Mouse (Mus musculus): ENCODE measurements at regions not wholly inside any gene's neighbourhood (a gene's known extent, or its start where the extent isn't known, plus 50 kb on each side); places are given as distances from the start of the nearest gene placed in this dataset.
A peak's percentile ranks its signal among the peaks of the same experiment; 100 is the strongest.

GRCm38 (mm10) chr7:73222237-73222915, 152.9 kb upstream of the Rgma start:
- WGBS = 34% methylated on average over 4 of the region's 4 CpGs
- no peaks in the 10 kb centered on the region for H3K27me3 ChIP-seq (replicated peaks; ENCODE audit: insufficient read depth, low read length)
- H3K9ac ChIP-seq (replicated peaks; ENCODE audit: low read depth) = no peak overlapping the region
- H3K4me3 ChIP-seq (ENCODE audit: low read depth, low read length) = no peak overlapping the region
- H3K4me1 ChIP-seq (ENCODE audit: insufficient read depth, low read depth, low read length) = no peaks in the 10 kb centered on the region
- H3K27ac ChIP-seq (ENCODE audit: low read length) = no peak overlapping the region
- no peaks in the 10 kb centered on the region for H3K9me3 ChIP-seq (ENCODE audit: low read length)
- no peaks in the 10 kb centered on the region for H3K36me3 ChIP-seq (ENCODE audit: insufficient read depth, low read length)
- TF ChIP-seq CTCF (IDR thresholded peaks at IDR 0.05) (no peak), EP300 (IDR thresholded peaks at IDR 0.05) (no peak)
- no peak for DNase-seq (ENCODE audit: low spot score)
- no peak overlapping the region for H3K4me2 ChIP-seq (replicated peaks; ENCODE audit: low read depth, low read length)
- ATAC-seq = no peak

DNA sequence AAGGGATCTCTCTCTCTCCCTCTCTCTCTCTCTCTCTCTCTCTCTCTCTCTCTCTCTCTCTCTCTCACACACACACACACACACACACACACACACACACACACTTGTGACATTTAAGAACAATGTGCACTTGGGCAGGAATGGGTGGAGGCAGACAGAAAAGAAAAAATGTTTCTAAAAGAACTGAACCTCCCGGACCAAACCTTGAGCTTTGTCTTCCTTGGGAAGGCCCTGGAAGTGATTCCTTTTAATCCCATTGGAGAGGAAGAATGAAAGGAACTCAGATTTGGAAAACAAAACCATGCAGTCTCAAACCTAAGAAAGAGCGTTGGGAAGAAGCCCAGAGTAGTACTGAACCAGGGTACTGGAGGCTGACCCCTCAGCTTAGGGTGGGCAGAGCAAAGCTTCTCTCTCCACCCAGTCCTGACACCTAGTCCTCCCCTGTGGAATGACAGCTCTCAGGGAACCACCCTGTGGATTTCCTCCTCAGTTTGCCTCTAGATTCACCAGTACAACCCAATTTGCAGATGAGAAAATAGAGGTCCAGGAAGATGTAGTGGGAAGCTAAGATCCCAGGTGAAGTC, 152.3 kb upstream of the Rgma start:
- DNase-seq (ENCODE audit: low spot score) (no peak), ATAC-seq (no peak)
- Histone ChIP-seq H3K4me2 (replicated peaks; ENCODE audit: low read depth, low read length) (no peak overlapping the region), H3K4me1 (ENCODE audit: insufficient read depth, low read depth, low read length) (no peaks in the 10 kb centered on the region), H3K4me3 (ENCODE audit: low read depth, low read length) (no peak overlapping the region), H3K9ac (replicated peaks; ENCODE audit: low read depth) (no peak overlapping the region), H3K9me3 (ENCODE audit: low read length) (no peaks in the 10 kb centered on the region), H3K36me3 (ENCODE audit: insufficient read depth, low read length) (no peaks in the 10 kb centered on the region), H3K27ac (ENCODE audit: low read length) (no peak overlapping the region), H3K27me3 (replicated peaks; ENCODE audit: insufficient read depth, low read length) (no peaks in the 10 kb centered on the region)
- TF ChIP-seq CTCF (IDR thresholded peaks at IDR 0.05) (no peak), EP300 (IDR thresholded peaks at IDR 0.05) (no peak)
- WGBS = 39% methylated on average over 2 of the region's 2 CpGs

GRCm38 (mm10) chr7:73233539-73234158, 141.7 kb upstream of the Rgma start:
- TF ChIP-seq CTCF (IDR thresholded peaks at IDR 0.05) = no peak
- no peak for TF ChIP-seq EP300 (IDR thresholded peaks at IDR 0.05)

DNA sequence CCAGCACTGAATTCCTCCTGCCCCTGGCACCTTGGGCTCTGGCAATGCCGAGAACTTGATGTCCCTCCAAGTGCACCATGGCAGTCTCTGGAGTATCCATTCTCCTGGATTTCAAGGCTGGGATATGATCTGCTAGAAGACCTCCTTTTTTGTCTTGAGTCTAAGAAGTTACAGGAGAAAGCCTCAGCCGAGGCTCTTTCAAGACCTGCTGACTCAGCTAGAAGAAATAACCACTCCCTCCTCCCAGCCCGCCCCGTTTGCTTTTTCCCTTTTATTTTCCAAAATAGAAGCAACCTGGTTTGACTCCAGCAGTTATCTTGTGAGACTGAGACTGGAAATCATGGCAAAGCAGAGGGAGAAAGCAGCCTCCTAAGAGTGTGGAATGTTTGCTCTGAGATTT, 136.8 kb upstream of the Rgma start:
- TF ChIP-seq EP300 (IDR thresholded peaks at IDR 0.05) = no peak
- DNase-seq (ENCODE audit: low spot score) (peak; percentile 5), ATAC-seq (no peak)
- no peaks in the 10 kb centered on the region for H3K36me3 ChIP-seq (ENCODE audit: insufficient read depth, low read length)
- whole genome bisulfite sequencing = 12% methylated on average over 4 of the region's 4 CpGs
- no peak overlapping the region for H3K4me3 ChIP-seq (ENCODE audit: low read depth, low read length)
- no peaks in the 10 kb centered on the region for H3K4me1 ChIP-seq (ENCODE audit: insufficient read depth, low read depth, low read length)
- no peak overlapping the region for H3K9ac ChIP-seq (replicated peaks; ENCODE audit: low read depth)
- H3K4me2 ChIP-seq (replicated peaks; ENCODE audit: low read depth, low read length) = no peak overlapping the region
- H3K27ac ChIP-seq (ENCODE audit: low read length) = no peak overlapping the region
- H3K9me3 ChIP-seq (ENCODE audit: low read length) = no peaks in the 10 kb centered on the region
- no peaks in the 10 kb centered on the region for H3K27me3 ChIP-seq (replicated peaks; ENCODE audit: insufficient read depth, low read length)

More at GRCm38 (mm10) chr7:73233539-73234158, 141.7 kb upstream of the Rgma start:
- H3K4me2 ChIP-seq (replicated peaks; ENCODE audit: low read depth, low read length) = no peak overlapping the region
- H3K4me3 ChIP-seq (ENCODE audit: low read depth, low read length) = no peak overlapping the region
- 93% methylated on average over 8 of the region's 8 CpGs for WGBS
- H3K9me3 ChIP-seq (ENCODE audit: low read length) = no peaks in the 10 kb centered on the region
- H3K27ac ChIP-seq (ENCODE audit: low read length) = no peak overlapping the region
- H3K9ac ChIP-seq (replicated peaks; ENCODE audit: low read depth) = no peak overlapping the region
- ATAC-seq = no peak
- H3K36me3 ChIP-seq (ENCODE audit: insufficient read depth, low read length) = no peaks in the 10 kb centered on the region
- no peaks in the 10 kb centered on the region for H3K4me1 ChIP-seq (ENCODE audit: insufficient read depth, low read depth, low read length)
- H3K27me3 ChIP-seq (replicated peaks; ENCODE audit: insufficient read depth, low read length) = no peaks in the 10 kb centered on the region
- no peak for DNase-seq (ENCODE audit: low spot score)

DNA sequence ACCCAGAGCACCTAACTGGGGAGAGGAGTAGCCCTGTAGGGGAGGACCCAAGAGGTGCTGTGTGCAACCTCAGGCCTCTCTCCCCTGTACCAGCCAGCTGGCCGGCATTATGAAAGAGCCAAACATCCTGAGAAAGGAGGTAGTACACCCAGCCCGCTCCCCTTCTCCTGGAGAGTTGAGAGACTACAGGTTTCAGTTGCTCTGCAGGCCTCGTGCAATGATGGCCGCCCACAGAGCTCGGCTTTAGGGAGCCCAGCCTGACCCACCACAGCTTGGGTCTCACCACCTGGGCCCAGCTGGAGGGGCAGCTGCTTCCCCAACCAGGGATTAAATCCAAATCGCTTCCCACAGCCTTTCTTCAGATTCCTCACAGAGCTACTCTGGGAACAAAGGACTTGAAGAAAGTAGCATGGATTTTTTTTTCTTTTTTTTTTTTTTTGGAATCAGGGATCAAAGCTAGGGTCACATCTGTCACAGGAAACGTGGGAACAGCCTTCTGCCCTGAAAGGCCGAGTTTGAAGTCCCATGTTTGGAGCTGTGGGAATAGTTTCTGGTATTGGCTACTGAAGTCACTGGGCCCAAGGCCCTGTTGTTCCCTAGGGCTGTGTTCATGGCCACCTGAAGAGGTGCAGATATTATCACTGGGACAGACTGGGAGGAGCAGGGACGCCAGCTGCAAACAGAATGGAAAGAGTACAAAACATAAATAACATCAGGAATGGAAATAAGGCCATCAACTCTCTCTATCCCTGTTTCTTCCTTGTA, 131.5 kb upstream of the Rgma start:
- Histone ChIP-seq H3K9ac (replicated peaks; ENCODE audit: low read depth) (no peak overlapping the region), H3K36me3 (ENCODE audit: insufficient read depth, low read length) (no peaks in the 10 kb centered on the region), H3K9me3 (ENCODE audit: low read length) (no peaks in the 10 kb centered on the region), H3K4me3 (ENCODE audit: low read depth, low read length) (no peak overlapping the region), H3K4me1 (ENCODE audit: insufficient read depth, low read depth, low read length) (no peaks in the 10 kb centered on the region), H3K27me3 (replicated peaks; ENCODE audit: insufficient read depth, low read length) (no peaks in the 10 kb centered on the region), H3K27ac (ENCODE audit: low read length) (no peak overlapping the region), H3K4me2 (replicated peaks; ENCODE audit: low read depth, low read length) (no peak overlapping the region)
- WGBS = 50% methylated on average over 9 of the region's 9 CpGs
- no peak for ATAC-seq
- DNase-seq (ENCODE audit: low spot score) = no peak
- TF ChIP-seq EP300 (IDR thresholded peaks at IDR 0.05) (no peak), CTCF (IDR thresholded peaks at IDR 0.05) (no peak)

DNA sequence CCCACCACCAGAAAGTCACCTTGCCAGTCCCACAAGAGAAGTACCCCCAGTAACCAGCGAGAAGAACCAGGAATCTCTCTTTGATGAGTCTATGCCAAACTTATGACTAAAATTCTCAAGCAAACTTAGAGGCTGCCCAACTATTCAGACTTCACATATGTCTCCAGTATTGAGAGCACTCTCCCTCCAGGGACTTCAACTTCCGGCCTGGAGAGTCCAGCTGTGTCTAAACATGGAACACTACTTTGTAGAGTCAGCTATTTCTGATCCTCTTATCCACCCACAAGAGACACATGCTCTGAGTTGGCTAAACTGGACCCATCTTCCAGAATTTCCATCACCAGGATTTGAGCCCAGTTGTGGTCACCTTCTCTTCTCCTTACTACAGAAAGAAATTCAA, 129.9 kb upstream of the Rgma start:
- no peak overlapping the region for H3K9ac ChIP-seq (replicated peaks; ENCODE audit: low read depth)
- DNase-seq (ENCODE audit: low spot score) (no peak), ATAC-seq (no peak)
- H3K27ac ChIP-seq (ENCODE audit: low read length) = no peak overlapping the region
- no peaks in the 10 kb centered on the region for H3K4me1 ChIP-seq (ENCODE audit: insufficient read depth, low read depth, low read length)
- H3K27me3 ChIP-seq (replicated peaks; ENCODE audit: insufficient read depth, low read length) = no peaks in the 10 kb centered on the region
- no peak overlapping the region for H3K4me2 ChIP-seq (replicated peaks; ENCODE audit: low read depth, low read length)
- WGBS = 79% methylated on average over 2 of the region's 2 CpGs
- no peak overlapping the region for H3K4me3 ChIP-seq (ENCODE audit: low read depth, low read length)
- no peaks in the 10 kb centered on the region for H3K9me3 ChIP-seq (ENCODE audit: low read length)
- H3K36me3 ChIP-seq (ENCODE audit: insufficient read depth, low read length) = no peaks in the 10 kb centered on the region
- TF ChIP-seq EP300 (IDR thresholded peaks at IDR 0.05) = no peak
- no peak for TF ChIP-seq CTCF (IDR thresholded peaks at IDR 0.05)
